Mouse (Mus musculus) layer of hippocampus, adult 9-10 months (tissue): ENCODE results near the gene Dpf1.

Experiments
- DNase-seq: peaks from one replicate; pipeline ENCODE4 v3.0.0; 2022; ENCODE audit warnings: low spot score

Dpf1 gene

GRCm38 (mm10) chr7:29309749-29310148 lies 6.0 kb downstream of the Dpf1 start:
- no peak for DNase-seq

- no peak for DNase-seq
These were observed 9.3 kb downstream of the Dpf1 start for GRCm38 (mm10) chr7:29313051-29313450.

- no peak for DNase-seq
These were observed 10.0 kb downstream of the Dpf1 start for GRCm38 (mm10) chr7:29313572-29314261.

- DNase-seq, result no peak
These were observed 11.3 kb downstream of the Dpf1 start for GRCm38 (mm10) chr7:29314844-29315628.

GRCm38 (mm10) chr7:29316137-29316734 lies 12.5 kb downstream of the Dpf1 start:
- DNase-seq, result no peak

GRCm38 (mm10) chr7:29316976-29317375 lies 13.2 kb downstream of the Dpf1 start:
- no peak for DNase-seq

GRCm38 (mm10) chr7:29317558-29317957 lies 13.8 kb downstream of the Dpf1 start:
- no peak for DNase-seq

- DNase-seq, result no peak
These were observed 14.6 kb downstream of the Dpf1 start for GRCm38 (mm10) chr7:29318115-29318911.

GRCm38 (mm10) chr7:29319337-29320307 lies 15.9 kb downstream of the Dpf1 start:
- DNase-seq, result no peak

GRCm38 (mm10) chr7:29327087-29327486 lies 23.3 kb downstream of the Dpf1 start:
- no peak for DNase-seq

GRCm38 (mm10) chr7:29328984-29329383 lies 25.2 kb downstream of the Dpf1 start:
- DNase-seq, result no peak

GRCm38 (mm10) chr7:29334156-29334555 lies 30.4 kb downstream of the Dpf1 start:
- no peak for DNase-seq

- DNase-seq, result no peak
These were observed 31.5 kb downstream of the Dpf1 start for GRCm38 (mm10) chr7:29335276-29335675.

GRCm38 (mm10) chr7:29335841-29336671 lies 32.3 kb downstream of the Dpf1 start:
- DNase-seq, result no peak

- no peak for DNase-seq
These were observed 33.1 kb downstream of the Dpf1 start for GRCm38 (mm10) chr7:29336795-29337319.

GRCm38 (mm10) chr7:29337766-29338165 lies 34.0 kb downstream of the Dpf1 start:
- DNase-seq, result no peak

GRCm38 (mm10) chr7:29338351-29338919 lies 34.7 kb downstream of the Dpf1 start:
- no peak for DNase-seq

- DNase-seq, result no peak
These were observed 35.4 kb downstream of the Dpf1 start for GRCm38 (mm10) chr7:29338984-29339679.

GRCm38 (mm10) chr7:29340247-29340646 lies 36.5 kb downstream of the Dpf1 start:
- no peak for DNase-seq
